Comparison of ENCODE assay signal across 23 mouse cellular contexts in genomic region chr8:125240763-125241162, GRCm38 (mm10).
A peak's percentile ranks its signal among the peaks of the same experiment; 100 is the strongest.
DNase-seq lines count a peak whose midpoint lies in the region; ATAC-seq lines count a peak whose summit lies in the region.
"Had no signal": no experiment of that assay in that cellular context is flagged by ENCODE, and none has a peak within 500 bp of the region (broad histone marks: within the 10 kb centered on the region; RNA-seq: fewer than 3 reads in every experiment).

No protein-coding gene starts in this region.

- peaks cover 75% of the 10 kb centered on the region for H3K4me1 ChIP-seq in limb, embryonic 12.5 days (replicated peaks)
- peaks cover 67% of the 10 kb centered on the region for H3K4me1 ChIP-seq in limb, embryonic 10.5 days

- no peaks in the 10 kb centered on the region for H3K36me3 ChIP-seq in limb, embryonic 12.5 days
- no peaks in the 10 kb centered on the region for H3K36me3 ChIP-seq in limb, embryonic 10.5 days
- H3K36me3 ChIP-seq: embryonic facial prominence, embryonic 10.5 days; embryonic facial prominence, embryonic 13.5 days; forebrain, embryonic 12.5 days; forebrain, embryonic 15.5 days; hindbrain, embryonic 12.5 days; hindbrain, embryonic 15.5 days had no signal

- DNase-seq in limb, embryonic 10.5 days (ENCODE audit: low spot score), result no peak
- DNase-seq in retina, postnatal 1 day, result no peak
- no peak for DNase-seq in embryo, embryonic 11 days
- DNase-seq: adrenal gland, adult 8-10 months; adrenal gland, postnatal 25 days; cerebellum, adult 18-20 months; cerebellum, adult 9-10 months; cerebellum, postnatal 14 days; gastrocnemius, postnatal 10 days; gastrocnemius, postnatal 36 days; heart, adult 11 months had no signal

- H3K9ac ChIP-seq in limb, embryonic 12.5 days (replicated peaks), result no peak overlapping the region
- H3K9ac ChIP-seq: embryonic facial prominence, embryonic 13.5 days; forebrain, embryonic 12.5 days; forebrain, embryonic 15.5 days; hindbrain, embryonic 12.5 days; hindbrain, embryonic 15.5 days had no signal

- no peak overlapping the region for H3K4me3 ChIP-seq in limb, embryonic 12.5 days (replicated peaks)
- no peak overlapping the region for H3K4me3 ChIP-seq in limb, embryonic 10.5 days
- H3K4me3 ChIP-seq: embryonic facial prominence, embryonic 10.5 days; embryonic facial prominence, embryonic 13.5 days; erythroblast, embryonic 14.5 days; forebrain, embryonic 12.5 days; forebrain, embryonic 15.5 days; hindbrain, embryonic 12.5 days; hindbrain, embryonic 15.5 days had no signal

- no peak overlapping the region for H3K4me2 ChIP-seq in limb, embryonic 12.5 days
- H3K4me2 ChIP-seq: embryonic facial prominence, embryonic 13.5 days; forebrain, embryonic 12.5 days; forebrain, embryonic 15.5 days; heart, embryonic 11.5 days; hindbrain, embryonic 12.5 days; hindbrain, embryonic 15.5 days had no signal

- no peaks in the 10 kb centered on the region for H3K27me3 ChIP-seq in limb, embryonic 12.5 days
- no peaks in the 10 kb centered on the region for H3K27me3 ChIP-seq in limb, embryonic 10.5 days (ENCODE audit: low read depth, poor library complexity, severe bottlenecking)
- H3K27me3 ChIP-seq: forebrain, embryonic 15.5 days; hindbrain, embryonic 12.5 days; hindbrain, embryonic 15.5 days had no signal

- no peaks in the 10 kb centered on the region for H3K9me3 ChIP-seq in limb, embryonic 12.5 days
- no peaks in the 10 kb centered on the region for H3K9me3 ChIP-seq in limb, embryonic 10.5 days (replicated peaks)
- H3K9me3 ChIP-seq: embryonic facial prominence, embryonic 10.5 days; embryonic facial prominence, embryonic 13.5 days; forebrain, embryonic 12.5 days; forebrain, embryonic 15.5 days; hindbrain, embryonic 12.5 days; hindbrain, embryonic 15.5 days had no signal

- ATAC-seq in limb, embryonic 12.5 days (ENCODE audit: insufficient number of reproducible peaks, insufficient read depth, low FRiP score, low TSS enrichment, low read depth), result no peak
- peak; percentile 62 for ATAC-seq in common myeloid progenitor, adult 5-6 weeks (replicated peaks; ENCODE audit: low read depth, poor library complexity, severe bottlenecking)
- ATAC-seq in megakaryocyte progenitor cell, adult 5-6 weeks (replicated peaks; ENCODE audit: poor library complexity), result peak; percentile 64
- ATAC-seq: activated CD4-positive, CD25-positive, alpha-beta regulatory T cell, adult 4 months; forebrain, embryonic 15.5 days had no signal

- peak overlapping the region; percentile 23; the same call in 1 of the 2 replicates for H3K27ac ChIP-seq in limb, embryonic 12.5 days
- no peak overlapping the region for H3K27ac ChIP-seq in limb, embryonic 10.5 days
- H3K27ac ChIP-seq: forebrain, embryonic 12.5 days; forebrain, embryonic 15.5 days; hindbrain, embryonic 12.5 days; hindbrain, embryonic 15.5 days had no signal

- WGBS in limb, embryonic 12.5 days, result 59% methylated on average over 4 of the region's 4 CpGs
- 74% methylated on average over 4 of the region's 4 CpGs for WGBS in limb, embryonic 10.5 days
